Mouse (Mus musculus) erythroblast, embryonic 14.5 days (primary cell): ENCODE data around the gene Pfdn4.

Source experiments
- GATA1 ChIP-seq: IDR thresholded peaks from 2 replicates; pipeline ENCODE4 v1.6.1; 2012; ENCODE audit warnings: low read length, inconsistent platforms, mixed read lengths
- TAL1 ChIP-seq: IDR thresholded peaks from 3 replicates; pipeline ENCODE4 v1.6.1; 2012; ENCODE audit warnings: low read length, inconsistent platforms, mixed read lengths

DNA sequence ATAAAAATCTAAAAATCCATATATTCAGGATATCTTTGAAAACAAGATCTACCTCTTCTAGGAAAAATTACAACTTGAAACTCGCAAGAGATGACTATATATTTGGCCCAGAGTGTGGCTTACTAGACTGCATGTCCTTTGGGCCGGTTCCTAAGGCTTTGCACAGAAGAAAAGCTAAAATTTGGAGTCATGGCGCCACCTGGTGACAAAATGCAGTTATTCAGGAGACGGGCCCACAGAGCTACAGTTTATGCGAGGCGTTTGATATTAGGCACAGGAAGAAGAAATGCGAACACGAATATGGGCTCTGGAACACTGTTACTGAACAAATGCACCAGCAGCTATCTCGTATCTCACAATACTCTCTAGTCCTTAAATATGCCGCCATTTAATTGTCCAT, 11.5 kb downstream of the Pfdn4 start:
- TF ChIP-seq GATA1: no peak
- TF ChIP-seq TAL1: no peak
